Mouse (Mus musculus): ENCODE measurements at regions not wholly inside any gene's neighbourhood (a gene's known extent, or its start where the extent isn't known, plus 50 kb on each side); places are given as distances from the start of the nearest gene placed in this dataset.

GRCm38 (mm10) chr2:9574651-9575050, 306.4 kb upstream of the 4930412O13Rik start:
- ATAC-seq (replicated peaks; ENCODE audit: poor library complexity, severe bottlenecking) = no peak

- no peak for ATAC-seq (replicated peaks; ENCODE audit: poor library complexity, severe bottlenecking)
Observed at GRCm38 (mm10) chr2:9577868-9578267, 303.2 kb upstream of the 4930412O13Rik start.

GRCm38 (mm10) chr2:9587389-9587788, 293.7 kb upstream of the 4930412O13Rik start:
- no peak for ATAC-seq (replicated peaks; ENCODE audit: poor library complexity, severe bottlenecking)

- ATAC-seq (replicated peaks; ENCODE audit: poor library complexity, severe bottlenecking) = no peak
Observed at GRCm38 (mm10) chr2:9589200-9589599, 291.9 kb upstream of the 4930412O13Rik start.

- no peak for ATAC-seq (replicated peaks; ENCODE audit: poor library complexity, severe bottlenecking)
Observed at GRCm38 (mm10) chr2:9592531-9592930, 288.5 kb upstream of the 4930412O13Rik start.

- ATAC-seq (replicated peaks; ENCODE audit: poor library complexity, severe bottlenecking) = peak; percentile 96
Observed at GRCm38 (mm10) chr2:9593931-9594330, 287.1 kb upstream of the 4930412O13Rik start.

GRCm38 (mm10) chr2:9595236-9595850, 285.7 kb upstream of the 4930412O13Rik start:
- ATAC-seq (replicated peaks; ENCODE audit: poor library complexity, severe bottlenecking) = no peak

GRCm38 (mm10) chr2:9596135-9596534, 284.9 kb upstream of the 4930412O13Rik start:
- no peak for ATAC-seq (replicated peaks; ENCODE audit: poor library complexity, severe bottlenecking)

- ATAC-seq (replicated peaks; ENCODE audit: poor library complexity, severe bottlenecking) = no peak
Observed at GRCm38 (mm10) chr2:9604984-9605383, 276.1 kb upstream of the 4930412O13Rik start.

GRCm38 (mm10) chr2:9607547-9607946, 273.5 kb upstream of the 4930412O13Rik start:
- no peak for ATAC-seq (replicated peaks; ENCODE audit: poor library complexity, severe bottlenecking)

- no peak for ATAC-seq (replicated peaks; ENCODE audit: poor library complexity, severe bottlenecking)
Observed at GRCm38 (mm10) chr2:9614415-9614814, 266.6 kb upstream of the 4930412O13Rik start.

- ATAC-seq (replicated peaks; ENCODE audit: poor library complexity, severe bottlenecking) = no peak
Observed at GRCm38 (mm10) chr2:9616292-9616691, 264.8 kb upstream of the 4930412O13Rik start.

- no peak for ATAC-seq (replicated peaks; ENCODE audit: poor library complexity, severe bottlenecking)
Observed at GRCm38 (mm10) chr2:9620303-9621244, 260.5 kb upstream of the 4930412O13Rik start.

GRCm38 (mm10) chr2:9623702-9624101, 257.4 kb upstream of the 4930412O13Rik start:
- peak; percentile 62; the same call in 1 of the 2 replicates for ATAC-seq (replicated peaks; ENCODE audit: poor library complexity, severe bottlenecking)

GRCm38 (mm10) chr2:9628026-9628425, 253.0 kb upstream of the 4930412O13Rik start:
- ATAC-seq (replicated peaks; ENCODE audit: poor library complexity, severe bottlenecking) = no peak

- no peak for ATAC-seq (replicated peaks; ENCODE audit: poor library complexity, severe bottlenecking)
Observed at GRCm38 (mm10) chr2:9632719-9633446, 248.2 kb upstream of the 4930412O13Rik start.

- ATAC-seq (replicated peaks; ENCODE audit: poor library complexity, severe bottlenecking) = no peak
Observed at GRCm38 (mm10) chr2:9639262-9639661, 241.8 kb upstream of the 4930412O13Rik start.

- no peak for ATAC-seq (replicated peaks; ENCODE audit: poor library complexity, severe bottlenecking)
Observed at GRCm38 (mm10) chr2:9641629-9642028, 239.4 kb upstream of the 4930412O13Rik start.

GRCm38 (mm10) chr2:9642411-9642810, 238.6 kb upstream of the 4930412O13Rik start:
- no peak for ATAC-seq (replicated peaks; ENCODE audit: poor library complexity, severe bottlenecking)

GRCm38 (mm10) chr2:9646466-9646865, 234.6 kb upstream of the 4930412O13Rik start:
- no peak for ATAC-seq (replicated peaks; ENCODE audit: poor library complexity, severe bottlenecking)

GRCm38 (mm10) chr2:9646963-9647362, 234.1 kb upstream of the 4930412O13Rik start:
- no peak for ATAC-seq (replicated peaks; ENCODE audit: poor library complexity, severe bottlenecking)
